Mouse (Mus musculus): ENCODE measurements around the gene Kank3.

GRCm38 (mm10) chr17:33808192-33808591 is 2.1 kb upstream of the Kank3 start:
- TF ChIP-seq POLR2A (IDR thresholded peaks at IDR 0.05; ENCODE audit: control insufficient read depth, low read depth, low read length) = no peak
- TF ChIP-seq CTCF (IDR thresholded peaks at IDR 0.05; ENCODE audit: control insufficient read depth, insufficient read depth, insufficient replicate concordance, low read depth, low read length) = no peak
